Mouse (Mus musculus): Measurements from ENCODE around the gene Galk1. TPM values are rescaled to one million over a fixed set of nuclear protein-coding genes. Genes with fewer than 3 reads are reported as not detected.
A peak's percentile ranks its signal among the peaks of the same experiment; 100 is the strongest.

The Galk1 gene
- polyA plus RNA-seq (2015; fragmentation: Nextera tagmentation; extraction: Ambion mirVana), result 317 and 319 TPM in 2 replicates

- Histone ChIP-seq H3K27ac (ENCODE audit: low read depth) (peak within 1 kb of the TSS; percentile 94), H3K9me3 (ENCODE audit: low read length) (no peaks in the 10 kb centered on the region), H3K4me3 (ENCODE audit: low read depth, low read length) (peak within 1 kb of the TSS; percentile 69), H3K4me1 (ENCODE audit: insufficient read depth) (peaks cover 21% of the 10 kb centered on the region), H3K27me3 (ENCODE audit: insufficient read depth, low read length) (no peaks in the 10 kb centered on the region), H3K9ac (replicated peaks) (peak within 1 kb of the TSS; percentile 81), H3K36me3 (replicated peaks; ENCODE audit: insufficient read depth, low read length) (peaks cover 18% of the 10 kb centered on the region), H3K4me2 (ENCODE audit: low read depth, low read length) (peak within 1 kb of the TSS; percentile 87)
- ATAC-seq (peak; percentile 86), DNase-seq (peak; percentile 93)
- TF ChIP-seq EP300 (IDR thresholded peaks at IDR 0.05; ENCODE audit: low read depth) (no peak), CTCF (IDR thresholded peaks at IDR 0.05; ENCODE audit: low read depth) (no peak)
- WGBS (ENCODE audit: insufficient replicate concordance), result under 1% methylated on average over 49 of the region's 55 CpGs
These were observed at the start of gene Galk1 for GRCm38 (mm10) chr11:116012262-116012947. TSS of gene Galk1 (minus strand) at chr11:116012719.

GRCm38 (mm10) chr11:116061641-116062415 lies 49.3 kb upstream of the Galk1 start:
- Histone ChIP-seq H3K4me1 (ENCODE audit: insufficient read depth) (peaks cover 14% of the 10 kb centered on the region), H3K36me3 (replicated peaks; ENCODE audit: insufficient read depth, low read length) (peaks cover 47% of the 10 kb centered on the region), H3K27ac (ENCODE audit: low read depth) (no peak overlapping the region), H3K9me3 (ENCODE audit: low read length) (no peaks in the 10 kb centered on the region), H3K4me3 (ENCODE audit: low read depth, low read length) (no peak overlapping the region), H3K27me3 (ENCODE audit: insufficient read depth, low read length) (no peaks in the 10 kb centered on the region), H3K9ac (replicated peaks) (no peak overlapping the region), H3K4me2 (ENCODE audit: low read depth, low read length) (no peak overlapping the region)
- TF ChIP-seq EP300 (IDR thresholded peaks at IDR 0.05; ENCODE audit: low read depth) (no peak), CTCF (IDR thresholded peaks at IDR 0.05; ENCODE audit: low read depth) (no peak)
- ATAC-seq (no peak), DNase-seq (no peak)
- WGBS (ENCODE audit: insufficient replicate concordance), result 83% methylated on average over 13 of the region's 13 CpGs

- Histone ChIP-seq H3K27me3 (ENCODE audit: insufficient read depth, low read length) (no peaks in the 10 kb centered on the region), H3K27ac (ENCODE audit: low read depth) (no peak overlapping the region), H3K9ac (replicated peaks) (no peak overlapping the region), H3K4me1 (ENCODE audit: insufficient read depth) (peaks cover 19% of the 10 kb centered on the region), H3K4me2 (ENCODE audit: low read depth, low read length) (no peak overlapping the region), H3K4me3 (ENCODE audit: low read depth, low read length) (no peak overlapping the region), H3K36me3 (replicated peaks; ENCODE audit: insufficient read depth, low read length) (peaks cover 55% of the 10 kb centered on the region), H3K9me3 (ENCODE audit: low read length) (no peaks in the 10 kb centered on the region)
- peak; percentile 11 for DNase-seq
- TF ChIP-seq EP300 (IDR thresholded peaks at IDR 0.05; ENCODE audit: low read depth) (no peak), CTCF (IDR thresholded peaks at IDR 0.05; ENCODE audit: low read depth) (no peak)
- WGBS (ENCODE audit: insufficient replicate concordance), result 85% methylated on average over 9 of the region's 9 CpGs
- no peak for ATAC-seq
These were observed 48.1 kb upstream of the Galk1 start for GRCm38 (mm10) chr11:116060596-116060995.

GRCm38 (mm10) chr11:116059691-116060025 lies 47.1 kb upstream of the Galk1 start:
- Histone ChIP-seq H3K36me3 (replicated peaks; ENCODE audit: insufficient read depth, low read length) (peaks cover 64% of the 10 kb centered on the region), H3K4me2 (ENCODE audit: low read depth, low read length) (no peak overlapping the region), H3K27me3 (ENCODE audit: insufficient read depth, low read length) (no peaks in the 10 kb centered on the region), H3K9ac (replicated peaks) (no peak overlapping the region), H3K4me1 (ENCODE audit: insufficient read depth) (peaks cover 19% of the 10 kb centered on the region), H3K9me3 (ENCODE audit: low read length) (no peaks in the 10 kb centered on the region), H3K4me3 (ENCODE audit: low read depth, low read length) (no peak overlapping the region), H3K27ac (ENCODE audit: low read depth) (no peak overlapping the region)
- ATAC-seq (no peak), DNase-seq (peak; percentile 11)
- WGBS (ENCODE audit: insufficient replicate concordance), result 92% methylated on average over 11 of the region's 11 CpGs
- TF ChIP-seq EP300 (IDR thresholded peaks at IDR 0.05; ENCODE audit: low read depth) (no peak), CTCF (IDR thresholded peaks at IDR 0.05; ENCODE audit: low read depth) (no peak)

GRCm38 (mm10) chr11:116058868-116059690 lies 46.6 kb upstream of the Galk1 start:
- ATAC-seq, result no peak
- H3K4me2 ChIP-seq (ENCODE audit: low read depth, low read length), result no peak overlapping the region
- H3K27ac ChIP-seq (ENCODE audit: low read depth), result no peak overlapping the region
- peak; percentile 14 for DNase-seq
- 94% methylated on average over 17 of the region's 17 CpGs for WGBS (ENCODE audit: insufficient replicate concordance)
- H3K4me3 ChIP-seq (ENCODE audit: low read depth, low read length), result no peak overlapping the region
- H3K36me3 ChIP-seq (replicated peaks; ENCODE audit: insufficient read depth, low read length), result peaks cover 68% of the 10 kb centered on the region
- H3K9me3 ChIP-seq (ENCODE audit: low read length), result no peaks in the 10 kb centered on the region
- no peak overlapping the region for H3K9ac ChIP-seq (replicated peaks)
- no peaks in the 10 kb centered on the region for H3K27me3 ChIP-seq (ENCODE audit: insufficient read depth, low read length)
- TF ChIP-seq CTCF (IDR thresholded peaks at IDR 0.05; ENCODE audit: low read depth) (no peak), EP300 (IDR thresholded peaks at IDR 0.05; ENCODE audit: low read depth) (no peak)
- peaks cover 19% of the 10 kb centered on the region for H3K4me1 ChIP-seq (ENCODE audit: insufficient read depth)
